ENCODE assay signal across 13 mouse cellular contexts in genomic region chr10:21196646-21197116, GRCm38 (mm10). TPM values are rescaled to one million over a fixed set of nuclear protein-coding genes. Genes with fewer than 3 reads are reported as not detected.
DNase-seq lines count a peak whose midpoint lies in the region; ATAC-seq and TF ChIP-seq lines count a peak whose summit lies in the region.
"Had no signal": no experiment of that assay in that cellular context is flagged by ENCODE, and none has a peak within 500 bp of the region (broad histone marks: within the 10 kb centered on the region; RNA-seq: fewer than 3 reads in every experiment).

No protein-coding gene starts in this region.

- no peaks in the 10 kb centered on the region; the same call in 1 of the 2 replicates for H3K4me1 ChIP-seq in intestine, postnatal 0 days (replicated peaks; ENCODE audit: control insufficient read depth, insufficient read depth, low read length)
- peaks cover 17% of the 10 kb centered on the region; the same call in 1 of the 2 replicates for H3K4me1 ChIP-seq in spleen, adult 2 months (ENCODE audit: control insufficient read depth, insufficient read depth, insufficient read length)
- H3K4me1 ChIP-seq in forebrain, embryonic 16.5 days (replicated peaks; ENCODE audit: control insufficient read depth, insufficient read depth, low read length), result 0 out of 2 replicates have a peak, but pooled peaks cover 2% of the 10 kb centered on the region

- H3K27ac ChIP-seq in intestine, postnatal 0 days (ENCODE audit: low read depth, low read length), result no peak overlapping the region
- H3K27ac ChIP-seq in spleen, adult 2 months (ENCODE audit: insufficient read depth, low read length), result peak overlapping the region; percentile 7; the same call in 1 of the 2 replicates
- H3K27ac ChIP-seq in forebrain, embryonic 16.5 days (ENCODE audit: low read length), result no peak overlapping the region
- H3K27ac ChIP-seq: gastrocnemius, adult 2 months; hindbrain, embryonic 10.5 days had no signal

- intact Hi-C loops in gastrocnemius, postnatal 36 days (cut with DNase I), result no loop called here

- H3K27me3 ChIP-seq in intestine, postnatal 0 days (replicated peaks; ENCODE audit: control insufficient read depth, insufficient read depth, low read length), result no peaks in the 10 kb centered on the region
- no peaks in the 10 kb centered on the region for H3K27me3 ChIP-seq in spleen, adult 2 months (ENCODE audit: control insufficient read depth, insufficient read depth, low read length)
- no peaks in the 10 kb centered on the region for H3K27me3 ChIP-seq in forebrain, embryonic 16.5 days (replicated peaks; ENCODE audit: control insufficient read depth, insufficient read depth, low read length)

- no peak overlapping the region for H3K9ac ChIP-seq in intestine, postnatal 0 days (ENCODE audit: low read depth, low read length)
- H3K9ac ChIP-seq in forebrain, embryonic 16.5 days (replicated peaks; ENCODE audit: low read depth, low read length), result no peak overlapping the region

- WGBS in intestine, postnatal 0 days, result 52% methylated on average over 8 of the region's 8 CpGs
- 44% methylated on average over 8 of the region's 8 CpGs for WGBS in spleen, adult 2 months
- 92% methylated on average over 8 of the region's 8 CpGs for WGBS in forebrain, embryonic 16.5 days

- no peak overlapping the region for H3K4me3 ChIP-seq in intestine, postnatal 0 days (ENCODE audit: low read depth, low read length)
- no peak overlapping the region for H3K4me3 ChIP-seq in spleen, adult 2 months (ENCODE audit: extremely low read depth, insufficient read depth, insufficient read length)
- H3K4me3 ChIP-seq in forebrain, embryonic 16.5 days (replicated peaks; ENCODE audit: low read length), result no peak overlapping the region
- H3K4me3 ChIP-seq: gastrocnemius, adult 2 months; hindbrain, embryonic 10.5 days had no signal

- peak; percentile 58 for DNase-seq in CD4-positive helper T cell, adult 2 months (ENCODE audit: low read depth, low spot score)
- peak; percentile 63 for DNase-seq in T-cell, adult 2 months (ENCODE audit: low spot score)
- no peak for DNase-seq in spleen, adult 2 months (ENCODE audit: low read depth in 1 of 2, low spot score in 2 of 2)
- DNase-seq in gastrocnemius, postnatal 36 days, result no peak
- DNase-seq in adrenal gland, adult (ENCODE audit: inconsistent age in 2 of 2, low spot score in 1 of 2), result no peak
- no peak for DNase-seq in urinary bladder, postnatal 25 days (ENCODE audit: low spot score)
- DNase-seq: adrenal gland, postnatal 10 days; cerebellum, postnatal 25 days; gastrocnemius, adult 2 months; kidney, postnatal 4 days had no signal

- no peaks in the 10 kb centered on the region for H3K36me3 ChIP-seq in intestine, postnatal 0 days (ENCODE audit: control insufficient read depth, insufficient read depth)
- H3K36me3 ChIP-seq in spleen, adult 2 months (ENCODE audit: control insufficient read depth, insufficient read depth, low read length), result no peaks in the 10 kb centered on the region
- no peaks in the 10 kb centered on the region for H3K36me3 ChIP-seq in forebrain, embryonic 16.5 days (ENCODE audit: control insufficient read depth, insufficient read depth)
- H3K36me3 ChIP-seq: hindbrain, embryonic 10.5 days had no signal

- peak; percentile 56 for ATAC-seq in intestine, postnatal 0 days
- ATAC-seq in forebrain, embryonic 16.5 days, result no peak

- no peak for TF ChIP-seq CTCF in intestine, postnatal 0 days (IDR thresholded peaks at IDR 0.05; ENCODE audit: low read depth)
- TF ChIP-seq CTCF in spleen, adult 2 months (IDR thresholded peaks at IDR 0.05; ENCODE audit: extremely low read depth, insufficient read depth, insufficient read length, insufficient replicate concordance), result no peak

- no peaks in the 10 kb centered on the region for H3K9me3 ChIP-seq in intestine, postnatal 0 days (ENCODE audit: control insufficient read depth)
- no peaks in the 10 kb centered on the region for H3K9me3 ChIP-seq in forebrain, embryonic 16.5 days (ENCODE audit: control insufficient read depth, low read length)
- H3K9me3 ChIP-seq: hindbrain, embryonic 10.5 days had no signal

- no peak for TF ChIP-seq POLR2A in spleen, adult 2 months (IDR thresholded peaks at IDR 0.05; ENCODE audit: low read depth, low read length)

- no peak overlapping the region for H3K4me2 ChIP-seq in intestine, postnatal 0 days (replicated peaks; ENCODE audit: low read depth)
- H3K4me2 ChIP-seq in forebrain, embryonic 16.5 days (ENCODE audit: low read length), result no peak overlapping the region

RNA-seq across cellular contexts. Expression of gene Myb, which starts 35.9 kb away (rescaled TPM):
- 2.9 and 3.0 TPM in 2 replicates for polyA plus RNA-seq in intestine, postnatal 0 days (2015; fragmentation: Nextera tagmentation; extraction: Ambion mirVana)
- 10.4 and 11.5 TPM in 2 replicates for polyA plus RNA-seq in spleen, adult 2 months (2012; rRNA removed)
- 1 to 10 TPM in 1 of 2 experiments, not detected in 1; 1.9 TPM for total RNA-seq in gastrocnemius, postnatal 36 days (2021)
- 3.0 and 3.6 TPM in 2 replicates for polyA plus RNA-seq in forebrain, embryonic 16.5 days (2015; fragmentation: Nextera tagmentation; extraction: Ambion mirVana)
- total RNA-seq: gastrocnemius, adult 2 months had no signal

Comparison
In these comparisons a context has a peak if more than half of its experiments do, and no peak if none do; other contexts are left out.
1. DNase-seq: peak in CD4-positive helper T cell, adult 2 months (single experiment) and T-cell, adult 2 months (single experiment); none in spleen, adult 2 months (0 of 2), gastrocnemius, postnatal 36 days (0 of 2), adrenal gland, adult (0 of 2) and urinary bladder, postnatal 25 days (single experiment).